Mouse (Mus musculus) brain, embryonic 14.5 days (tissue): ENCODE measurements at regions not wholly inside any gene's neighbourhood (a gene's known extent, or its start where the extent isn't known, plus 50 kb on each side); places are given as distances from the start of the nearest gene placed in this dataset.

Experiments used
- CTCF ChIP-seq: fragments of 200-500 bp; IDR thresholded peaks from 2 replicates; pipeline ENCODE4 v1.5.1; 2012; ENCODE audit warnings: inconsistent platforms, mild to moderate bottlenecking, moderate library complexity, borderline replicate concordance; ENCODE audit not compliant: insufficient read depth, insufficient read length; ENCODE audit errors: extremely low read depth
- POLR2A ChIP-seq: fragments of 200-500 bp; IDR thresholded peaks from 2 replicates; pipeline ENCODE4 v1.6.1; 2012; ENCODE audit warnings: mild to moderate bottlenecking, inconsistent platforms, borderline replicate concordance; ENCODE audit not compliant: poor library complexity, insufficient read depth, insufficient read length, severe bottlenecking; ENCODE audit errors: extremely low read depth

- TF ChIP-seq CTCF (no peak), POLR2A (no peak)
Measured at GRCm38 (mm10) chr7:138647636-138648035, 198.2 kb upstream of the Ppp2r2d start.
